Mouse (Mus musculus) heart, embryonic 14.5 days (tissue): ENCODE data around the gene Syt12. TPM values are rescaled to one million over a fixed set of nuclear protein-coding genes. Genes with fewer than 3 reads are reported as not detected.
A peak's percentile ranks its signal among the peaks of the same experiment; 100 is the strongest.

Experiments used
- ATAC-seq: fragments of 200-750 bp; cut with Nextera tagmentation; 2 replicates; pipeline ENCODE4 v1.8.0; 2017; ENCODE audit warnings: low read depth, moderate TSS enrichment; ENCODE audit not compliant: insufficient number of reproducible peaks, insufficient read depth, low FRiP score
- H3K27ac ChIP-seq, 2 experiments: fragments of 200-500 bp in 1 of 2; fragments of 300-500 bp in 1 of 2; sonication (generic) in 1 of 2; replicated peaks in 1 of 2; 2 replicates each; pipeline ENCODE4 v1.5.1; 2012 to 2014; ENCODE audit warnings: low read depth in 2 of 2, low read length in 2 of 2, control low read depth in 1 of 2, mild to moderate bottlenecking in 1 of 2, mixed read lengths in 1 of 2; ENCODE audit not compliant: control insufficient read depth in 1 of 2, insufficient read depth in 1 of 2
- H3K27me3 ChIP-seq: fragments of 300-500 bp; sonication (generic); 2 replicates; pipeline ENCODE4 v1.6.1; 2014; ENCODE audit warnings: mild to moderate bottlenecking, low read length, control low read depth; ENCODE audit not compliant: control insufficient read depth, insufficient read depth
- H3K36me3 ChIP-seq: fragments of 300-500 bp; sonication (generic); 2 replicates; pipeline ENCODE4 v1.6.1; 2014; ENCODE audit warnings: mild to moderate bottlenecking, control low read depth, low read length, mixed read lengths; ENCODE audit not compliant: control insufficient read depth, insufficient read depth
- H3K4me1 ChIP-seq, 2 experiments: fragments of 200-500 bp in 1 of 2; fragments of 300-500 bp in 1 of 2; sonication (generic) in 1 of 2; 2 replicates each; pipeline ENCODE4 v1.6.1; 2012 to 2014; ENCODE audit warnings: low read length in 2 of 2, control low read depth in 1 of 2, mixed read lengths in 1 of 2; ENCODE audit not compliant: control insufficient read depth in 2 of 2, insufficient read depth in 2 of 2
- H3K4me2 ChIP-seq: fragments of 300-500 bp; sonication (generic); 2 replicates; pipeline ENCODE4 v1.6.1; 2014; ENCODE audit warnings: mild to moderate bottlenecking, low read length
- H3K4me3 ChIP-seq, 2 experiments: fragments of 200-500 bp in 1 of 2; fragments of 300-500 bp in 1 of 2; sonication (generic) in 1 of 2; 2 replicates each; pipeline ENCODE4 v1.5.1; 2012 to 2014; ENCODE audit warnings: low read length in 2 of 2, mild to moderate bottlenecking in 2 of 2, control low read depth in 1 of 2, low read depth in 1 of 2, moderate library complexity in 1 of 2; ENCODE audit not compliant: control insufficient read depth in 1 of 2, insufficient read depth in 1 of 2
- H3K9ac ChIP-seq: fragments of 300-500 bp; sonication (generic); 2 replicates; pipeline ENCODE4 v1.6.1; 2014; ENCODE audit warnings: mild to moderate bottlenecking, low read length
- H3K9me3 ChIP-seq: fragments of 300-500 bp; sonication (generic); 2 replicates; pipeline ENCODE4 v1.6.1; 2016; ENCODE audit warnings: low read length, control low read depth; ENCODE audit not compliant: control insufficient read depth
- WGBS: fragments of 180-500 bp; shearing (Covaris S2); extraction: QIAGEN DNeasy Blood & Tissue Kit; methylation state at CpG from one replicate; pipeline ENCODE4 v1.1.7; 2014; 5-methylcytosine and 5-hydroxymethylcytosine counted together
- polyA plus RNA-seq: library from polyadenylated mRNA; unstranded; fragments of >200 nt; fragmentation: Nextera tagmentation; extraction: Ambion mirVana; gene quantifications from 2 replicates; pipeline ENCODE4 v1.2.1, GENCODE M21; 2014

Gene Syt12
- polyA plus RNA-seq, 1 experiment from 2014 or later: 0.95 TPM

DNA sequence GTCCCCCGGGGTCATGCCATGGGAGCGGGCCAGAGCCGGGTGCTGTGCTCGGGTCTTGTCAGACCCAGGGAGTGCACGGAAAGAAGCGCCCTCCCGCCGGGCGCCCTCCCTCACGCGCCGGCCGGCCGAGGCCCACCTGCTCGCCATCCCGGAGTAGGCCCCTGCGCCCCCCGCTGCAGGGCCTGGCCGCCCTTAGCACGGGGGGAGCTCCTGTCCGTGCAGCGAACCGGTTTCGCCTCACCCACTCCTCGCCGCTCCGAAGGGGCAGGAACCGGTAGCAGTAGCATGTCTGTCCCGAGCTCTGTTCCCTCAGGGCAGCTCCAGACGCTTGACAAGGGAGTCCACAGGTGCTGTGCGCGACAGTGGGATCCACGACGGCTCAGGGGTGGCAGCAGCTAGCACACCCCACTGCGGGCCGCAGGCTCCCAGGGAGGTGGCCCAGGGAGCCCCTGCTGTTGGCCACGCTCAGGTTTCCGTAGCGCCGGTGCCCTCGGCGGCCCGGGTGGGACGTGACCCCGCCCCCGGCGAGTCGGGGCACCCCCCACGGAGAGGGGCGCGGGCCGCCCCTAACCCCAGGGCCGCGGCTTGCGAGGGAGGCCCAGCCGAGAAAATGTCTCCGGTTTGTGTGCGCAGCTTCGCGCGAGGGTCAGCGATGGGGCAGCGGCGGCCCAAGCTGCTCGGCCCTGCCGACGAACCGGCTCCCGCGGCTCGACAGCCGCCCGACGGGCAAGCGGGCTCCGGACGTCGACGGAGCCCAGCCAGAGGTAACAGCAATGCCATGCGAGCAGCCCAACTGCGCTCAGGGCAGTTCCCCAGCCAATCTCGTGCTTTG is 79.2 kb downstream of the Syt12 start, which contains the start of gene Kdm2a:
Gene Kdm2a (minus strand): TSS at position 488 of the 832 bp plus-strand sequence.
- Histone ChIP-seq H3K4me2 (peak within 1 kb of the TSS; percentile 93), H3K36me3 (peaks cover 8% of the 10 kb centered on the region), H3K4me1 (peaks cover 2 to 10% of the 10 kb centered on the region in 2 experiments), H3K4me3 (peak within 1 kb of the TSS; percentile 68 to 97), H3K9ac (peak within 1 kb of the TSS; percentile 83), H3K27ac (peak within 1 kb of the TSS; percentile 57 to 91), H3K9me3 (no peaks in the 10 kb centered on the region), H3K27me3 (no peaks in the 10 kb centered on the region)
- under 1% methylated on average over 67 of the region's 82 CpGs for WGBS
- ATAC-seq: peak; percentile 38

GRCm38 (mm10) chr19:4396998-4397797 is 80.0 kb downstream of the Syt12 start:
- under 1% methylated on average over 68 of the region's 90 CpGs for WGBS
- Histone ChIP-seq H3K27me3 (no peaks in the 10 kb centered on the region), H3K36me3 (peaks cover 14% of the 10 kb centered on the region), H3K4me2 (peak overlapping the region; percentile 93), H3K9me3 (no peaks in the 10 kb centered on the region), H3K4me1 (peaks cover 2 to 16% of the 10 kb centered on the region in 2 experiments), H3K9ac (peak overlapping the region; percentile 99), H3K4me3 (peak overlapping the region; percentile 96 to 97), H3K27ac (peak overlapping the region; percentile 92 to 94)
- peak; percentile 93 for ATAC-seq

GRCm38 (mm10) chr19:4396081-4396997 is 80.9 kb downstream of the Syt12 start:
- Histone ChIP-seq H3K27me3 (no peaks in the 10 kb centered on the region), H3K4me3 (peak overlapping the region; percentile 96 to 97), H3K4me2 (peak overlapping the region; percentile 95), H3K4me1 (peaks cover 2 to 20% of the 10 kb centered on the region in 2 experiments), H3K9ac (peak overlapping the region; percentile 99), H3K9me3 (no peaks in the 10 kb centered on the region), H3K27ac (peak overlapping the region; percentile 92 to 94), H3K36me3 (peaks cover 19% of the 10 kb centered on the region)
- WGBS: under 1% methylated on average over 80 of the region's 80 CpGs
- peak; percentile 7; the same call in 1 of the 2 replicates for ATAC-seq

Other genes with a start within 250 kb of the Syt12 start
- gene Pold4, start 245.5 kb downstream of the Syt12 start, polyA plus RNA-seq: 20.9 and 26.8 TPM in 2 replicates
- 7.6 and 8.0 TPM in 2 replicates for gene Ssh3, start 208.3 kb downstream of the Syt12 start, polyA plus RNA-seq
- 1.1 and 1.4 TPM in 2 replicates for gene Ankrd13d, start 194.3 kb downstream of the Syt12 start, polyA plus RNA-seq
- 12.1 and 12.8 TPM in 2 replicates for gene Grk2, start 171.2 kb downstream of the Syt12 start, polyA plus RNA-seq
- gene Kdm2a, start 79.2 kb downstream of the Syt12 start, polyA plus RNA-seq: 35.7 and 42.7 TPM in 2 replicates
- gene Rhod, start 38.0 kb downstream of the Syt12 start, polyA plus RNA-seq: 20.0 and 24.0 TPM in 2 replicates
- gene 2010003K11Rik, start 21.1 kb upstream of the Syt12 start, polyA plus RNA-seq: not detected in 2 replicates
- 8.2 and 8.7 TPM in 2 replicates for gene Pcx, start 33.0 kb upstream of the Syt12 start, polyA plus RNA-seq
- gene Lrfn4, start 138.2 kb upstream of the Syt12 start, polyA plus RNA-seq: 5.1 and 6.1 TPM in 2 replicates
- gene Rce1, start 148.2 kb upstream of the Syt12 start, polyA plus RNA-seq: 35.8 and 38.5 TPM in 2 replicates
- 1.1 TPM in 2 replicates for gene Gm960, start 221.2 kb upstream of the Syt12 start, polyA plus RNA-seq
- 0.24 and 0.27 TPM in 2 replicates for gene Sptbn2, start 233.7 kb upstream of the Syt12 start, polyA plus RNA-seq